Mouse (Mus musculus) lung, adult 10 weeks (tissue): ENCODE data around the gene Smc4. TPM values are rescaled to one million over a fixed set of nuclear protein-coding genes. Genes with fewer than 3 reads are reported as not detected.

Experiments
- polyA plus RNA-seq: library from polyadenylated mRNA; stranded (reverse); fragments of 350-450 nt; fragmentation: Illumina TruSeq; extraction: RNeasy Lipid Tissue Mini Kit (QIAGEN cat#74804); gene quantifications from one replicate; pipeline ENCODE4 v1.2.3, GENCODE M21; 2014; ENCODE audit warnings: low read depth, low replicate concordance; ENCODE audit not compliant: insufficient read depth

Smc4 gene
- 13.4 TPM for polyA plus RNA-seq

DNA sequence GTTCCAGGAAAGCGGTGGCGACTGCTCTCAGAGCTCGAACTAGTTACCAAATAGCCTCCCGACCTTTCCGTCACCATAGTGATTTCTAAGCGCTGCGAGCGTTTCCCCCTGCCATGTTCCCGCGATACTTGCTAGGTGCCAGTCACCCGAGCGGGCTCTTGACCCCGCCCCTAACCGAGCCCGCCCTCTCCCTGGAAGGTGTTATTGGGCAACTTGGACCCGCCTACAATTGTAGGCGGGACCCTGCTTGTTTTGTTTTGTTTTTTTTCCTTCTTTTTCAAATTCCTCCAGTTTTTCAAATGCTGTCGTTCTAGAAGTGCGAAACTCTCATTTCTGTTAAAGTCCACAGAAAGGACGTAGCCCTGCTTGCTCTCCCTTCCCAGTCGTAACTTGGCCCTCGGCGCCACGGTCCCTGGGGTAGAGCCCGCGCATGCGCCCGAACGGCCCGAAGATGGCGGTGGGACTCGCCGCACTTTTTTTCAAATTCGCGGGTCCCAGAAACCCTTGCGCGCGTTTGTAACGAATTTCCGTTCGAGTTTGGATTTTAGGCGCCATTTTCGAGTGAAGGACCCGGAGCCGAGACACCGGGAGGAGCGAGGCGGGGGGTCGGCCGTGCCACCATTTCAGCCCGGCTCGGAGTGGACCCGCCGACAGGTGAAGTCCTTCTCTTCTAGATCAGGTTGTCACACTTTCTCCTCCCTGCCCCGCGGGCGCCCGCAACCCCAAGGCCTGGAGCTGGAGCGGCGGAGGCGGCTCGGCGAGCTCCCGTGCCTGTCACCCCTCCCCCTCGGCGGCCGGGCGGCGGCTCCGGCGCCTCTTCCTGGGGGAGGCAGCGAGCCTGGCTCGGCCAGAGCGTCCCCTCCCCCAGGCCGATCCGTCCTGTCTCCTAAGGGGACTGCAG, at the start of gene Smc4, which contains the start of gene Ift80:
TSS of gene Smc4 (plus strand) at position 302 of the 901 bp plus-strand sequence.
TSS of gene Ift80 (minus strand) at position 134 of the 901 bp plus-strand sequence.

DNA sequence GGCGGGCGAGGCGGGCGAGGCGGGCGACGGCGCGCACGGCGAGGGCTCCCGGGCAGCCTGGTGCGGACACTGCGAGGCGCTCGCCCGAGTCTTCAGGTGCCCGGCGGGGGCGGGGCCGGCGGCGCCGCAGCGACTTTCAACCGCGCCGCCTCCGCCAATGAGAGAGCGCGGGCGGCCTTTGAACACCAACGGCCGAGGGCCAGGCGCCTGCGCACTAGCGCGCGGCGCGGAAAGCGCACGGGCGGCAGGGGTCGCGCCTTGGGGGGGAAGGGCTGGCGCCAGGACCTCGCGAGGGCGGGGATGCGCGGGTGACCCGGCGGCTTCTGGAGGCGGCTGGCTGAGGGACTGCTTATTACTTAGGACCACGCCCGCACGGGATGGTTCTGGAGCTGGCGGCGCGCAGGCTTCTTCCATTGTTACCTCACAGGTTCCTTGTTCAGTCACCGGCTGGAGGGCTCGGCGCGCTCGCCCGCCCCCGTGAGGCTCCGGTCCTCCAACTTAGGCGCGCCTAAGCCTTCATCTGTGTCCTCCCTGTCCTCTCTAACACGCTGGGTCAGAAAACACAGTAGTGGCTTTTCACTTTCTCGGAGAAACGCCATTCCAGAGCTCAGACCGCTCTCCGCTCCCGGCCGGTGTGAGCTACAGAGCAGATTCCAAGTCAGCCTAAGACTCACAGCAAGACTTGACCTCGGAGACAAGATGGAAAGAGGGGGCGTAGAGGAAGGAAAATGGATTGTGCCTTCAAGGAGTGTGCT, 40.3 kb downstream of the Smc4 start, which contains the start of gene Trim59:
TSS of gene Trim59 (minus strand) at position 111 of the 755 bp plus-strand sequence.

Other genes starting within 250 kb of the Smc4 start
- gene 1110032F04Rik, start 135.2 kb upstream of the Smc4 start, polyA plus RNA-seq, result 0.34 TPM
- 6.6 TPM for gene Ift80, start 168 bp upstream of the Smc4 start, polyA plus RNA-seq
- gene Trim59, start 40.0 kb downstream of the Smc4 start, polyA plus RNA-seq, result 3.5 TPM
- 30.0 TPM for gene Kpna4, start 122.4 kb downstream of the Smc4 start, polyA plus RNA-seq
- not detected for gene Arl14, start 217.7 kb downstream of the Smc4 start, polyA plus RNA-seq